Mouse (Mus musculus) heart, adult 9 months (tissue): ENCODE measurements around the gene Rpl5.
"Not testable (repeated sequence)": the region's sequence is repeated elsewhere in the genome, so short reads cannot be mapped to it uniquely, and the experiment has no call there.

Source experiments
- DNase-seq, 2 experiments: peaks; one replicate each; pipeline ENCODE4 v3.0.0; 2022; ENCODE audit warnings: low spot score in 2 of 2

Gene Rpl5

DNA sequence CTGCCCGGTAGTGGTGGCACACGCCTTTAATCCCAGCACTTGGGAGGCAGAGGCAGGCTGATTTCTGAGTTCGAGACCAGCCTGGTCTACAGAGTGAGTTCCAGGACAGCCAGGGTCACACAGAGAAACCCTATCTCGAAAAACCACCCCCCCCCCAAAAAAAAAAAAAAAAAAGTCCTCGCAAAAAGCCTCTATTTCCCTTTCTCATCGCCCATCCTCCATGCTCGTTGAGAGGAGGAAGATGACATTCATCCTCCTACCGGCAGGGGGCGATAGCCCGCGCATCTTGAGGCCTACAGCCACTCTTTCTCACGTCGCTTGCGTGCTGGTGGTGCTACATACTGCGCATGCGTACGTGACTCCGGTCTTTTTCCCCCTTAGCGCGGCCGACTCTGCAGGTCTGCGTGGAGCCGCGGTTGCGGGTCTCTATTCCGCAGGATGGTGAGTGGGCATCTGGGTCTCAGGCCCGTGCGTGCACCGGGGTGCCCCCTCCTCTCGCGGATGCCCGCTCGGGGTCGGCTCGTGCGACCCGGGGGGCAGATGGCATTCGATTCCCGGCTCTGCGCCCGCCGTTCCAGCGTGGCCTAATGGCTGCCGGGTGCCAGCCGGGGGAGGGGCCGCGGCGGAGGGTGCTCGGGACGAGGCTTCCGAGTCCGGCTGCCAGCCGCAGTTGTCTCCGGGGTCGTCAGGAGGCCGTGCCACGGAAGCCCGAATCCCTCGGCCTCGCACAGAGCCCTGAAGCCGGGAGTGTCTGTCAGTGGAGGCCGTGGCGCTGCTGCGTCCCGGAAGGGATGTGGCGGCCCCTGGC, at the start of gene Rpl5:
TSS of gene Rpl5 (plus strand) at position 297 of the 808 bp plus-strand sequence.
- peak; percentile 94 to 95 for DNase-seq

DNA sequence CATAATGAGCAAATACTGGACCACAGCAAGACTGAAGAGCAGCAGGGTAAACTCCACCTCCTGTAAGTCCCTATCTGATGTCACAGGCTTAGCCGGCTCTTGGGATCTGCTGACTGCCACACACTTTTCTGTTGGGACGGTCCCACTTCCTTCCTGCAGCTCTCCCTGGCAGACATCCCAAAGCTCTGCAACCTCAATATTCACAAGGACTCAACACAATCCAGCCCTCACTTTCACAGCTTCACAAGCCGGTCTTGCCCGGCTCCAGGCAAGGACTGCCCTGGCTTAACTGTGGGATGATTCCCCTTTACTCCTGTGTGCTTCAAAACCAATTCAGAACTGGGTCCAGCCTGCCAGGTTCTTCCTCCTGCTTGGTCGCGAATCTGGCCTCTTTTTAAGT, 46.5 kb upstream of the Rpl5 start:
- DNase-seq = peak; percentile 54 to 64

GRCm38 (mm10) chr5:107854556-107854955, 45.7 kb upstream of the Rpl5 start:
- DNase-seq = no peak

- DNase-seq = no peak
Measured at GRCm38 (mm10) chr5:107855546-107855945, 44.8 kb upstream of the Rpl5 start.

- no peak for DNase-seq
Measured at GRCm38 (mm10) chr5:107858963-107859362, 41.3 kb upstream of the Rpl5 start.

- no peak for DNase-seq
Measured at GRCm38 (mm10) chr5:107863971-107864370, 36.3 kb upstream of the Rpl5 start.

DNA sequence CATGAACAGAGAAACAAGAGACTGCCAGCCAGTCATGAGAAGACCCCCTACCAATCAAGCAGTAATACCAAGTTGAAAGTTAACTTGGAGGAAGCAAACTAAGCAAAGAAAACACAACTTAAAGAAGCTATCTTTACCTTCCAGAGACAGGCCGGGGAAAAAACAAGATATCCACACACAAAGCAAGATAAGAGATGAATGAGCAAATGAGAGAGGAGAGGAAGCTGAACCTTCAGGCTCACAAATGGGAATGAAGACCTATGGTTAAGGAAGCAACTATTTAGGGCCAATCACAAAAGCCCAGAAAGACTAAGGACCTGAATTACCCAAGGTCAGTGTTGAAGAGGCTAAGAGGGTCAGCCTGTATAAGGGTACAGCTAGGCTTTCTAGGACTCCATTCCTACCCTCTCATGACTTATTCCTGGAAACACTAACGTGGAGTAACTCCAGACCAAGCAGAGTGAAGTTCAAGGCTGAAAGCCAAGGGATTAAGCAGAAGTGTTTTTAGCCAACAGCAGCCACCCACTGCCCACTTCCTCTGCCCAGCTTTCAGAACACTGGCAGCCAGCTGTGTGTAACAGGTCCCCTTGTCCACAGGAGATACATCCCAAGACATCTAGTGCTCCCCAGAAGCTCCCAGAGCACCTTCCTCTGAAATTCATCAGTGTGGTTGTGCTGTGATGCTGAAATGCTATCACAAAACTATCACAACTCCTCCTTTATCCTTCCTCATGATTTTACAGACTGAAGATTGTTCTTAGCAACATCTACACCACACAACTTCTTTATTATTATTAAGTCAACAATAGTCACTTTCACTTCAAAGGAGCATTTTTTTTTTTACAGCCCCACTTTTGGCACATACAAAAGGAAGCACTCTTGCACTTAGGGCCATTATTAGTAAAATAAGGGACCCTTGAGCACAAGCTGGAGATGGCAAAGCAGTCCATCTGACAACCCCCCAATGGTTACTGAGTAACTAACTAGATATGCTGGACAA, 33.9 kb upstream of the Rpl5 start:
- peak; percentile 30 to 45 for DNase-seq

DNA sequence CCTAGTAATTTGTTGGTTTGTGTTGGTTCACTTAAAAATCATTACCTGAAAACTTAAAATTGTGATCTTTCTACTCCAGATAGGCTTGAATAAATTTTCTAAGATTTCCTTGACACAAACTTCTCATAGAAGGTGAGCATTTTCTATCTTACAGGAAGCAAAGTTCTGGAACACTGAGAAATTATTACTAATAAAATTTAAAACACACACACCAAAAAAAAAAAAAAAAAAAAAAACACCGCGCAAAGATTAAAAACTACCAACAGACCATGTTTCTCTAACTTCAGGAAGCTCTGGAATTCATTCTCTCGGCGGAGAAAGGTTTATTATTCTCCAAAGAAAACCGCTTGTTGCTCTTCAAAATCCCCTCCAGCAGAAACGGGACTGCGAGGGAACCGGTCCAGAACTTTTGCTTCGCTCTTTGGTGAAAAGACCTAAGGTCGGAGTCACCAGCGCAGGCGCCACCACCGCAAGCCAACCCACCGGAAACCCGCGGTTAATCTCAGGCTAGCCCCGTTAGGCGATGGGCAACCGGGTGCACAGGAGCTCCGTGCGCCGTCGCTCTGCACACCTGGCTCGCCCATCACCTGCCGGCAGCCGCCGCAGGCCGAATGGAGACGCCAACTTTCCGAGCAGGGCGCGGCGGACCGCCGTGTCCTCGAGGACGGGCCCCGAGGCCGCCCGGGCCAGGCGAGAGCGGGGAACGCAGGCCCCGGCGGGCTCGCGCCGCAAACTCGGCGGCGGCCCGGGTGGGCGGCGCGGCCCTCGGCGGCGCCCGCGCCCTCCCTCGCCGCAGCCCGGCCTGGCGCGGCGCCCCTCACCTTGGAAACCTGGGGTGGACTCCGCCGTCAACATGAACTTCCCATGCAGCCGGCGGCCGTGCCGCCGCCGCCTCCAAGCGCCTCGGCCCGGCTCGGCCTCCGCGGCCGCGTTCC, 32.1 kb upstream of the Rpl5 start:
- peak; percentile 64 to 65 for DNase-seq

DNA sequence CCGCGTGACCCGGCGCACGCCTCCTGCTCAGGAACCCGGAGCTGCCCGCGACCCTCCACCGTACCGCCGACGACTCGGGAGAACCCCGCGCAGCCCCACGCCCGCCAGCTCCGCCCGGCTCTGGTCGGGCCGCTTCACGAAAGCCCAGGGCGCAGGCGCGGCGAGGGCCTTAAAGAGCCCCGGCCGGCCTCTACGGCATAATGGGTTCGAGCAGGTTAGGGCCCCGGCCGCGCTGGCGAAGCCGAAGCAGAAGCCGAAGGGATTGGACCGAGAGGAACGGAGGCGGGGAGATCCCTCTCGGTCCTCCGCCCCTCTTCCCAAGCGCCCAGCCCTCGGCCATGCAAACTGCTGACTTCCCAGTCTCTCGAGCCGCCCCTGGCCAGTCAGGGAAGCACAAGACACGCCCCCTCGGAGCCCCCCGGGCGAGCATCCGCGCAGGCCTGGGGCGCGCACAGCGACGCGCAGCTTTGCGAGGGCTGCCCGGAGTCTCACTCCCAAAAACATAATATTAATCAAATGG, 31.3 kb upstream of the Rpl5 start:
- DNase-seq = peak; percentile 93 to 95

DNA sequence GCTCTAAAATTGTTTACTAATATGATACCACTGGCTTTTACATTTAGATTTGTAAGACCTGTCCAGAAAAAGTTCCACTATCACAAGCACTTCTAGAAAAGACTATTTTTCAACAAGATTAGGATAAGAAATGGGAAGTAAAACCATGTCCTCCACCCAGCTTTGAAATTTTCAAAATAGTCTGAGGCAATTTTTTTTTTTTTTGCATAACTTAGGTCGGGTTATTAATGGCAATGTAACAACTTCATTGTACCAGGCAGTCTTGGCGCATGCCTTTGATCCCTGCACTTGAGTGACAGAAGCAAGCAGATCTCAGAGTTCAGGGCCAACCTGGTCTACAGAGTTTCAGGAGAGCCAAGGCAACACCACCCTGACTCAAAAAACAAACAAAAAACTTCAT, 30.6 kb upstream of the Rpl5 start:
- no peak for DNase-seq

GRCm38 (mm10) chr5:107873330-107873729, 27.0 kb upstream of the Rpl5 start:
- DNase-seq = no peak

DNA sequence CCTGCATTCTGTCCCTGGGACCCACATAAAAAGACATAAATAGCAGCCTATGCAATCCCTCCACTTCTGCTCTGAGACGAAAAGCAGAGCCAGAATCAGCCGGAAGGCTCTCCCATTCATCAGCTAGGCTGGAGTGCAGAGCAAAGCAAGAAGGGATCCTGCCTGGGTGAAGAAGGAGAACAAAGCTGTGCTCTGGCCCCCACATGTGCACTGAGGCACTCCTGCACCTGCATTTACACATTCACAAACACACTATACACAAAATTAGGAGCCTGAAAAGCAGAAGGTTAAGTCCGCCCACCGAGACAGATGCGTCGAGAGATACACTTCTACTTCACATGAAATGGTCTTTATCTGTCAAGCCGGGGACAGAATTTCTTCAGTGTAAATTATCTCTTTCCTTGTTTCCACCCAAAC, 26.4 kb upstream of the Rpl5 start:
- DNase-seq = no peak

- DNase-seq = no peak
Measured at GRCm38 (mm10) chr5:107874561-107875260, 25.6 kb upstream of the Rpl5 start, which contains the start of gene Evi5. Gene Evi5 (minus strand): TSS chr5:107875107.

DNA sequence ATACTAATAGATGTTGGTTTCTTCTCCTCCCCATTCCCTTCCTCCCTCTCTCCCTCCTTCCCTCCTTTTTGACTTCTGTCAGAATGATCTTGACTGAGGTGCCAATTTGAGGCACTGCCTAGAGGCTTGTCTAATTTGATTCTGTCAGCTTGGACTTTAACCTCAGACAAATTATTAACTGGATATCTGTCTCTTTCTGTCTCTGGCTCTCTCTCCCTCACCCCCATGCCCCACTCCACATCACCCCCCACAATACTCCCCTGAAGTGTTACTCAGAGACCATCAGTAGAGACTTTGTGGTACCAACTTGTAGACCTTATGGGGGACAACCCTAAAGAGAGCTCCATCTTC, 25.1 kb upstream of the Rpl5 start:
- no peak for DNase-seq

- no peak for DNase-seq
Measured at GRCm38 (mm10) chr5:107877053-107877452, 23.2 kb upstream of the Rpl5 start.

DNA sequence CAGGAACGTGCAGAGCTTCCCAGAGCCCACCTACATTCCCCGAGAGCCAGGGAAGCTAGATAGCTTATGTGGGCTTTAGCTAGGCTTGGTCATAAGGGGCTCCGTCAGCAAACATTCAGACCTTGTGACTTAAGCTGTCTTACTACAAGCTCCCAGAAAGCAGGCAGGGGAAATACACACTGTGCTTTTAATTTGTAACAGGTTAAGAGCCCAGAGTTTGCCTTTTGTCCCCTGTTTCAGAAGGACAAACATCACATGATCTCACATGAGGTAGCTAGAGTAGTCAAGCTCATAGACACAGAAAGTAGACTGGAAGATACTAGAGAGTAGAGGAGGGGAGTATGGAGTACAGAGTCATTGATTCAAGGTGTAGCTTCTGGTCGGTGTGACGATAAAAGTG, 19.6 kb upstream of the Rpl5 start:
- DNase-seq = no peak

DNA sequence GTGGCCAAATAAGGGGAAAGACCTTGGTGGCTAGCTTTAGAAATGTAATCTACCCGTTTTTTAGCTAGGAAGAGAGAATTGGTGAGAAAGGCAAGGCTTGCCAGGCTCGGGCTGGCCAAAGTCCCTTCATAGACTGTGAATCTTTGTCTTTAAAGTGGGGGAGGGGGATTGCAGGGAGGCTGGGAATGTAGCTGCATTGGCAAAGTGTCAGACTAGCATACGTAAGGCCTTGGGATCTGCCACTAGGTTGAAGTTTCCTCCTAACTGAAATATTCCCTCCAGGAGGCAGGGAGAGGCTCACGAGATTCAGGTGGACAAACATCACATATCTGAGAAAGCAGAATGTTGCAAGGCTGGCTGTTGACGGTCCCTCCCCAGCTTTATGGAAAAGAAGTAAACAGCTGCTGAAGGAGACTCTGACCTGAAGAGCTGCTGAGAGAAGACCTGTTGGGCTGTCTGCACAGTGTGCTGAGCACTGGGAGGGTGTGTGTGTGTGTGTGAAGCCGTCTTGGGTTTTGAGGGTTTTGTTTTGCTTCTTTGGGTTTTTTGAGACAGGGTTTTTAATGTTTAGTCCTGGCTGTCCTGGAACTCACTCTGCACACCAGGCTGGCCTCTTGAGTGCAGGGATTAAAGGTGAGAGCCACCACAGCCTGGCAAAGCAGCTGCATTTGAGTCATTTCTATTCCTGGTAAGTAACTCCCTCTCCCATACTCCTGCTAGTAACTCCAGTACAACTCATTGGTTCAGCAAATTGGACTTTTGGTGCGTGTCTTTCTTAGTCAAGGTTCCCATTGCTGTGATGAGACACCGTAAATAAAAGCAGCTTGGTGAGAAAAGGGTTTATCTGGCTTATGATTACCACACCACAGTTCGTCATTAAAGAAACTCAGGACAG, 10.1 kb upstream of the Rpl5 start:
- DNase-seq = no peak

DNA sequence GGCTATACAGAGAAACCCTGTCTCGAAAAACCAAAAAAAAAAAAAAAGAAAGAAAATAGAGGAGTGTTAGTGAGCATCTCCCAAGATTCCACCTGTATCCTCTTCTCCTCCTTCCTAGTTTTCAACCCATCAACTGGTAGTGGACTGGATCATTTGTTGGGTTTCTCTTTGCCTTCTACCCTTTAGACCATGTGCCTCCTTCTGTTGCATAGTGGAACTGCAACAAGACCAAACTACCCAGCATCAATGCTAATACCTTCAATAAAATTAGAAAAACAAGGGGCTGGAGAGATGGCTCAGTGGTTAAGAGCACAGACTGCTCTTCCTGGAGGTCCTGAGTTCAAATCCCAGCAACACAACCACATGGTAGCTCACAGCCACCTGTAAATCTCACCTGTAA, 8.8 kb upstream of the Rpl5 start:
- DNase-seq = not testable (repeated sequence)

GRCm38 (mm10) chr5:107894676-107895075, 5.6 kb upstream of the Rpl5 start:
- no peak for DNase-seq

GRCm38 (mm10) chr5:107896265-107896664, 4.0 kb upstream of the Rpl5 start:
- no peak for DNase-seq
